Mouse (Mus musculus): ENCODE data around the gene Tmem119. TPM values are rescaled to one million over a fixed set of nuclear protein-coding genes. Genes with fewer than 3 reads are reported as not detected.

The Tmem119 gene
- 1.1 and 1.8 TPM in 2 replicates for total RNA-seq (2017)

DNA sequence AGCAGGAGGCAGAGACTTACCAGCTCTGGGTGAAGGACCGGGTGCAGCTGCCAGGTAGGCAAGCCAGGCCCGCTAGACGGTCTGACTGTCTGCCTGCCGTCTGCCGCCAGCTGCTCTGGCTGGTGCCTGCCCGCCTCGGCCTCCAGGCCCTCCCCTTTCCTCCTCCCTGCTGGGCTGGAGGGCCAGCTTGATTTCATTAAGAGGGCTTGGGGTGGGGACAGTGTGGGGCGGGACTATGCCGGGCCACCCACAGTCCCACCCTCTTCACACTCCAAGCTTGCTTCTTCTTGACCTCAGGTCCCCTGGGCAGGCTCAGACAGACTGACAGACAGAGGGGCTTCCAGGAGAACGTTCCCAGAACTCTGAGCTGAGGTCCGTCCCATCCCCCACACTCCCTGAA, at the start of gene Tmem119:
Gene Tmem119, minus strand, starts transcription at position 237 of the 400 bp plus-strand sequence.
- peak; percentile 22 to 61; a peak in 1 of 4 replicates for ATAC-seq (replicated peaks in 1 of 2; ENCODE audit: insufficient read depth in 1 of 2, low FRiP score in 2 of 2, low TSS enrichment in 1 of 2, low read depth in 1 of 2, poor library complexity in 2 of 2, severe bottlenecking in 2 of 2)

- ATAC-seq (replicated peaks in 1 of 2; ENCODE audit: insufficient read depth in 1 of 2, low FRiP score in 2 of 2, low TSS enrichment in 1 of 2, low read depth in 1 of 2, poor library complexity in 2 of 2, severe bottlenecking in 2 of 2) = no peak
Measured at GRCm38 (mm10) chr5:113847636-113848035, 47.3 kb upstream of the Tmem119 start.

- no peak for ATAC-seq (replicated peaks in 1 of 2; ENCODE audit: insufficient read depth in 1 of 2, low FRiP score in 2 of 2, low TSS enrichment in 1 of 2, low read depth in 1 of 2, poor library complexity in 2 of 2, severe bottlenecking in 2 of 2)
Measured at GRCm38 (mm10) chr5:113846656-113847055, 46.3 kb upstream of the Tmem119 start.

- ATAC-seq (replicated peaks in 1 of 2; ENCODE audit: insufficient read depth in 1 of 2, low FRiP score in 2 of 2, low TSS enrichment in 1 of 2, low read depth in 1 of 2, poor library complexity in 2 of 2, severe bottlenecking in 2 of 2) = no peak
Measured at GRCm38 (mm10) chr5:113845627-113846026, 45.3 kb upstream of the Tmem119 start.

DNA sequence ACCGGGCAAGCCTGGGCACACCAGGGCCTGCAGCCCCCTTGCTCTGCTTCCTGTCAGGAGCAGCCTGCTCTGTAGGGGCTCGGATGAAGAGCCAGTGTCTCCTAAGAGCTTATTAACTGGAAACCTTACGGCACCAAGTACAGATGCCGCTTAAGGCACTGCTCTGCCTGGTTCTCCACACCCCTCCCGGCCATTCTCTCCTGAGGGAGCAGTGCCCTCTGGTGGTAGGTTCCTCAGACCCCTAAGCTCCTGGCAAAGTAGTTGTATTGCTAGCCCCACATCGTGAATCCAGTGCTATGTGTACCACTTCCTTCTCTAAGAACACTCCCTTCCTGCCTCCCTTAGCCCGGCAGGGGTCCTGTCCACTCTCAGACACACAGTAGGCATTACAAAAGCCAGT, 44.4 kb upstream of the Tmem119 start:
- ATAC-seq (replicated peaks in 1 of 2; ENCODE audit: insufficient read depth in 1 of 2, low FRiP score in 2 of 2, low TSS enrichment in 1 of 2, low read depth in 1 of 2, poor library complexity in 2 of 2, severe bottlenecking in 2 of 2) = peak; percentile 43 to 60; a peak in 3 of 4 replicates

DNA sequence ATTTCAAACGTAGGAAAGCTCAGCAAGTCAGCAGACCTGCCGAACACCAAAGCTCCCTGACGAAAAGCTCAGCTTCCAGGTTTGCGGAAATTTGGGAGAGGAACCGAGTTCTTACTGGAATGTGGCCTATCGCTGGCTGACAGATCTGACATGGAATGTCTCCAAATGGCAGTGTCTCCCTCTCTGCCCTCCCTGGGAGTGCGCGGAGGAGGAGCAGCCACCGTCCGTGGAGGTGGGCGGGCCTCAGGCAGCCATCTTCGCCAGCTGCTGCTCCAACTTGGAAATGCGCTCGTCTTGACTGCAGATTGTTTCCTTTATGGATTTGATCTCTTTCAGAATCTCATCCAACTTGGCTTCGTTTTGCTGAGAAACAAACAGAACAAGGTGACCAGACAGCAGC, 43.8 kb upstream of the Tmem119 start:
- ATAC-seq (replicated peaks in 1 of 2; ENCODE audit: insufficient read depth in 1 of 2, low FRiP score in 2 of 2, low TSS enrichment in 1 of 2, low read depth in 1 of 2, poor library complexity in 2 of 2, severe bottlenecking in 2 of 2) = no peak

DNA sequence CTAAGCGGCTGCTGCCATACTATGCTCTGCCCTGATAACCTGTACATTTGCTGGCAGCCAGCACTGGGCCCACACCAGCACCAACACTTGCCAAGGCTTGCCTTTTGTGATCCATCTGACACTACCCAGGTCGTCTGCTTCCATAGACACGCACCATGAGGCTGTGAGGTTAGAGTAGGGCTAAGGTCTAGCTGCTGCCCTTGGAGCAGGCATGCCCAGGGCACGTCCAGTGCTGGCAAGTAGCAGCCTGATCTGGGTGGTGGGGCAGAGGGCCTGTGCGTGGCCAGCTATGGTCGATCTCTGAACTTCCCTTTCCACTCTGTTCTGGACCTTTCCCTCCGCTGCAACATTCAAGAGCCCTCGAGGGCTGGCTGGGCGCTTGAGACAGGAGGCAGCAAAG, 42.6 kb upstream of the Tmem119 start:
- ATAC-seq (replicated peaks in 1 of 2; ENCODE audit: insufficient read depth in 1 of 2, low FRiP score in 2 of 2, low TSS enrichment in 1 of 2, low read depth in 1 of 2, poor library complexity in 2 of 2, severe bottlenecking in 2 of 2) = no peak

DNA sequence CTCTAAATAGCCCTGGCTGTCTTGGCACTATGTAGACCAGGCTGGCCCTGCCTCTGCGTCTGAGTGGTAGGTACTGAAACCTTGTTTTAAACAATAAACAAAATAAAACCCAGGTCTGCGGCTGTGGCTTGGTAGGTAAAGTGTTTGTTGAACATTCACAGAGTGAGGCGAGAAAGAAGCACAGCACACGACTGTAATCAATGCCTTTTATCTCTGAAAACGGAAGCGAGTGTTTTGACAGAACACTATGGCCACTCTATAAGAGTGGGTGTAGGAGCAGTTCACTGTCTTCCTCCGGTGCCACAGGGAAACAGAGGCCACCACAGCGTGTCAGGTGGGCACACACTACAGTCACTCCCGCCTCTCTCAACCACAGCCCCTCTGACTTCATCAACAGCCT, 41.9 kb upstream of the Tmem119 start:
- no peak; a peak in 1 of 4 replicates for ATAC-seq (replicated peaks in 1 of 2; ENCODE audit: insufficient read depth in 1 of 2, low FRiP score in 2 of 2, low TSS enrichment in 1 of 2, low read depth in 1 of 2, poor library complexity in 2 of 2, severe bottlenecking in 2 of 2)

DNA sequence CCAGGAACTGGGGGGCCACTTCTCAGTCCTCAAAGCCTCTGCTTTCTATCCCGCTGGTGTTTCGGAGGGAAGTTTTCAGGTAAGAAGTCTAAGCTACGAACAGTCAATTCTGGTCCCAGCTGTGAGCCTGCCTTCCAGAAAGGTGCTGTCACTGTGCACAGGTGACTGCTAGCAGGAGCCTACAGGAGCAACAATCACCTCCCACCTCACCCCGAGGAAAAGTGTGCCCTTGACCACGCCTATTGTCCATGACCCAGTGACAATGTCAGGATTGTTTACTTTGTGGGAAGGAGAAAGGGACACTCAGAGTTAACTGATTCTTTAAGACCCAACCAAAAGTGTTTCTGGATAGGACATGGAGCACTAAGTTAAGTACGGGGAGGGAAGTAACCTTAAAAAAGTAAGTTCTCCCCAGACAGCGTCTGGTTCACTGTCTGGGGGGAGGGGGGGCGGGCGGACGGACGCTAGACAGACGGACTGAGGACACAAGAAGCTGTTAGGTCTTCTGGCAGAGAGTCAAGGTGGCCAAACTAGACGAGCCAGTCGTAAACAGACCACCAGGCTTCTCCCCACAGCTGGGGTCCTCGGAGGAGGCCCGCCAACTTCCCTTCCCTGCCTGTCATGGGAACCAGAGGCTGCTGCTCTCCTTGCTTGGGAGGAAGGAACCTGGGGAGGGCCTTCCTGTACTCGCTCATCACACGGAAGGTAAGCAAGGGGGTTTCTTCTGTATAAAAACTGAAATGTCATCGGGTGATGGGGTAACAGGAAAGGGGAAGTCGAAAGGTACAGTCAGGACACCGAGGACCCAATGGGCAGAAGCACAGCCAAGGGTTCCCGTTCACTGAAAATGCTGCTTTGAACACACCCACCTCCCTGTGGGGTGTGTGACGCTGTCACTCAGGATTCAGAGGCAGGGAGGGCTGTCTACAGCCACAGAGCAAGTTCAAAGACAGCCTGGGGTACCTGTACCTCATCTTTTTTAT, 41.2 kb upstream of the Tmem119 start:
- peak; percentile 81 to 89 for ATAC-seq (replicated peaks in 1 of 2; ENCODE audit: insufficient read depth in 1 of 2, low FRiP score in 2 of 2, low TSS enrichment in 1 of 2, low read depth in 1 of 2, poor library complexity in 2 of 2, severe bottlenecking in 2 of 2)

DNA sequence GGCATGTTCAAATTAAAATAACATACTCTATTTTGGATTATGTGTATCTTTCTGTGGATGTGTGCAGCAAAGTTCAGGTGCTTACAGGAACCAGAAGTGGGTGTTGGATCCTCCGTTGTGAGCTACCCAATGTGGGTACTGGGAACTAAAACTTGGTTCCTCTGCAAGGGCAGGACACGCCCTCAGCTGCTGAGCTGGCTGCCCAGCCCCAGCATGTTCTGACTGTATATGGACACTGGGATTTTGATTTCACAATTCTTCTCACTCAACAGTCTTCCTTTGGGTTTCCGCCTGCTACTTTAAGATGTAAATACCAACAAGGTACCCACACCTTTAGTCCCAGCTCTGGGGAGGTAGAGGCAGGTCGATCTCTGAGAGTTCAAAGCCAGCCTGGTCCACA, 40.1 kb upstream of the Tmem119 start:
- ATAC-seq (replicated peaks in 1 of 2; ENCODE audit: insufficient read depth in 1 of 2, low FRiP score in 2 of 2, low TSS enrichment in 1 of 2, low read depth in 1 of 2, poor library complexity in 2 of 2, severe bottlenecking in 2 of 2) = no peak

GRCm38 (mm10) chr5:113836961-113837360, 36.6 kb upstream of the Tmem119 start:
- peak; percentile 30 to 33; a peak in 3 of 4 replicates for ATAC-seq (replicated peaks in 1 of 2; ENCODE audit: insufficient read depth in 1 of 2, low FRiP score in 2 of 2, low TSS enrichment in 1 of 2, low read depth in 1 of 2, poor library complexity in 2 of 2, severe bottlenecking in 2 of 2)

DNA sequence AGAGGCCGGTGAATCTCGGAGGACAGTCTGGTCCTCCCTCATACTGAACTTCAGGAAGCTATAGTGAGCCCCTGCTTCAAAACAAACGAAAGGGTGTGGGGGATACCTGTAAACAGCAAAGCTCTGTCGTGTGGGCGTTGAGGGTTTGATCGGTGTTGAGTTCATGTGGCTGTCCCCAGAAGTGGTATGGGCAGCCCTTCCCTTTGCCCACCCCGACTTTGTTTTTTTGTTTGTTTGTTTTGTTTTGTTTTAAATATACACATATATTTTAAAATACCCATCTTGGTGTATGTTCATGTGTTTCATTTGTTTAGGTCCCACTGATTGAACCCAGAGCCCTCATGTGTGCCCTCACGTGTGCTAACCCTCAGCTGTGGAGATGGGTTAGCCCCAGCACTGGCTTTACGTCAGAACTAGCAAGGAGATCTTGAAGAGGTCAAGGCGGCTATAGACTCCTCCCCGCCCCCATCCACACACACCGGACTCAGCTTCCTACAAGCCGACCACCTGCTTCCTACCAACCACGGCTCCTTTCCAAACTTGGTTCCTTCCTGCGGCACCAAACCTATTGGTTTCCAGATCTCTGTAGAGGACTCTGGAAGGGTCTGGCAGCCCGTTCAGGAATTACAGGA, 33.1 kb upstream of the Tmem119 start:
- no peak for ATAC-seq (replicated peaks in 1 of 2; ENCODE audit: insufficient read depth in 1 of 2, low FRiP score in 2 of 2, low TSS enrichment in 1 of 2, low read depth in 1 of 2, poor library complexity in 2 of 2, severe bottlenecking in 2 of 2)

DNA sequence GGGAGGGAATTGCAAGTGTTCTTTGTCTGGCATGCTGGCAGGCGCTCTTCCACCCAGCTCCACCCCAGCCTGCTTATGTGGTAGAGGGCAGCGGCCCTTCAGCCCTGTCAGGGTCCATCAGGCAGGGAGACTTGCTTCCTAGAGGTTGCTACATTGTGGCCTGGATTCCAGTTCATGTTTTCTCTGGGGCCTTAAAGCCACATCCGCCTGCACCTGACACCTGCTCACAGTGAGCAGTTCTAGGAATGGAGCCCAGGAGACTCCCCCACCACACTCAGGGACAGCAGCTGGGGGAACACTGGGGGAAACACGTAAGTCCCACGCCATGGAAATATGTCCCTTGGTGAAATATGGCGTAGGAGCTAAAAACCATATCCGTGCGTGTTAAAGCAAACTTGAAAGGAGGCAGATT, 32.2 kb upstream of the Tmem119 start, which contains the start of gene Selplg:
Gene Selplg, minus strand, starts transcription at position 155 of the 412 bp plus-strand sequence.
- ATAC-seq (replicated peaks in 1 of 2; ENCODE audit: insufficient read depth in 1 of 2, low FRiP score in 2 of 2, low TSS enrichment in 1 of 2, low read depth in 1 of 2, poor library complexity in 2 of 2, severe bottlenecking in 2 of 2) = peak; percentile 30 to 63

DNA sequence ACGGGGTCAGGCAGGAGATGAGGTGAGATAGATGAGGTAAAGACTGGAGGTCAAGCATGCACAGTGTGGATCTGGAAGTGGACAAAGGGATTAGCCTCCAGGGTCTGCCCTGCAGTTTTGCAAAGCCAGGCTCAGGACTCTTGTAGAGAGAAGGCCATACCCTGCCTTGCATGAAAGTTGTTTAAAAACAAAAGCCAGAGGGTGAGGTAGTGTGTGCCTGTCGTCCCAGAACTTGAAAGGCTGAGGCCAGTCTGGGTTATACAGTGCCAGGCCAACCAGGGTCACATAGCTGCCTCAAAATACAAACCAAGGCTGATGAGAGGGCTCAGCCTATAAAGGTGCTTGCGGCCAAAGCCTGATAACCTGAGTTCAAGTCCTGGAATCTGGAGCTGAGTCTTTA, 31.4 kb upstream of the Tmem119 start:
- no peak for ATAC-seq (replicated peaks in 1 of 2; ENCODE audit: insufficient read depth in 1 of 2, low FRiP score in 2 of 2, low TSS enrichment in 1 of 2, low read depth in 1 of 2, poor library complexity in 2 of 2, severe bottlenecking in 2 of 2)

DNA sequence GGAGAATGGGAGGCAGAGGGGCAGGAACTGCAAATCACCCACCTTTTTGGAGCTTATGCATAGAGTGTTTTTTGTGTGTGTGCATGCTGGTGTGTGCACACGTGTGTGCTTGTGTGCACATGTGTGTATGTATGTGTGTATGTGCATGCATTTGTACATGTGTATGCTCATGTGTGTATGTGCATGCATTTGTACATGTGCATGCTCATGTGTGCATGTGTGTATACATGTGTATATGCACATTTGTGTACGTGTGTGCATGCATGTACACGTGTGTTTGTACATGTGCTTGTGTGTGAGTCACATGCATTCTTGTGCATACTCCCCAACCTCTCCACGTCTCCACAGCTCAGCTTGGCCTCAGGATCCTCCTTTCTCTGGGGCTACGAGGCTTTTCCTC, 30.5 kb upstream of the Tmem119 start:
- no peak for ATAC-seq (replicated peaks in 1 of 2; ENCODE audit: insufficient read depth in 1 of 2, low FRiP score in 2 of 2, low TSS enrichment in 1 of 2, low read depth in 1 of 2, poor library complexity in 2 of 2, severe bottlenecking in 2 of 2)

GRCm38 (mm10) chr5:113830292-113830643, 30.0 kb upstream of the Tmem119 start:
- peak; percentile 75 to 82 for ATAC-seq (replicated peaks in 1 of 2; ENCODE audit: insufficient read depth in 1 of 2, low FRiP score in 2 of 2, low TSS enrichment in 1 of 2, low read depth in 1 of 2, poor library complexity in 2 of 2, severe bottlenecking in 2 of 2)

DNA sequence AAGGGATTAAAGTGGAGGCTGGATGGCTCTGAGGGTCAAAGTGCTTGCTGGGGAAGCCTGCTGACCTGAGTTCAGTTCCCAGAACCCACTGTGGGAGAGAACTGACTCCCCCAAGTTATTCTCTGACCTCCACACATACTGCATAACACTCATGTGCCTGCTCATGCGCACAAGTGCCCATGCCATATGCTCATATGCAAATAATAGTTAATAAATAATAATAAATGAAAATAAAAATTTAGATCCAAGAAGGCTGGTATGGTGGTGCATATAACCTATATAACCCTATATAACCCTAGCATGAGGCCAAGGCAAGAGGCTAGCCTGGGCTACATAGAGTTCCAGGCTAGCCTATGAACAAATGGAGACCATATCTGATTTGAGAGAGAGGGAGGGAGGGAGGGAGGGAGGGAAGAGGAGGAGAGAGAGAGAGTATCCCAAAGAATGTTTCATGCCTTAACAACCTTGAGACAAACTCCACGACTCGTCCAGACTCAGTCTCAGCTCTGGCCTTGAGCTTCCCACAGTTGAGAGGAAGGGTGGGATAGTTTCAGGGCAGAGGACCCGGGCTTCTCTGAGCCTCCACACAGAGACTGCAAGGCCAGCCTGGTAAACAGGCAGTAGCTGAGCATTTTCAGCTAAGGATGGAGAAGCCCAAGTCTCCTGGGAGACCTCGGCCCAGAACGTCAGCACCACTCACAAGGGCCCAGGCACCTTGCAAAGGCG, 29.4 kb upstream of the Tmem119 start:
- no peak for ATAC-seq (replicated peaks in 1 of 2; ENCODE audit: insufficient read depth in 1 of 2, low FRiP score in 2 of 2, low TSS enrichment in 1 of 2, low read depth in 1 of 2, poor library complexity in 2 of 2, severe bottlenecking in 2 of 2)

GRCm38 (mm10) chr5:113828481-113828880, 28.2 kb upstream of the Tmem119 start:
- ATAC-seq (replicated peaks in 1 of 2; ENCODE audit: insufficient read depth in 1 of 2, low FRiP score in 2 of 2, low TSS enrichment in 1 of 2, low read depth in 1 of 2, poor library complexity in 2 of 2, severe bottlenecking in 2 of 2) = no peak
